Mouse (Mus musculus): Measurements from ENCODE around the gene Mpp5. TPM values are rescaled to one million over a fixed set of nuclear protein-coding genes. Genes with fewer than 3 reads are reported as not detected.

The Mpp5 gene
- total RNA-seq (2017) = 44.6 and 54.4 TPM in 2 replicates

GRCm38 (mm10) chr12:78748557-78749377, at the start of gene Mpp5:
Gene Mpp5, plus strand, starts transcription at chr12:78748907.
- peak; percentile 99 for ATAC-seq (ENCODE audit: extremely low read depth, insufficient number of reproducible peaks, low FRiP score, poor library complexity, severe bottlenecking)

- ATAC-seq (ENCODE audit: extremely low read depth, insufficient number of reproducible peaks, low FRiP score, poor library complexity, severe bottlenecking) = no peak
Observed at GRCm38 (mm10) chr12:78717783-78718182, 30.9 kb upstream of the Mpp5 start.

- no peak for ATAC-seq (ENCODE audit: extremely low read depth, insufficient number of reproducible peaks, low FRiP score, poor library complexity, severe bottlenecking)
Observed at GRCm38 (mm10) chr12:78727723-78728122, 21.0 kb upstream of the Mpp5 start.

GRCm38 (mm10) chr12:78739633-78740032, 9.1 kb upstream of the Mpp5 start:
- ATAC-seq (ENCODE audit: extremely low read depth, insufficient number of reproducible peaks, low FRiP score, poor library complexity, severe bottlenecking) = no peak

GRCm38 (mm10) chr12:78740289-78740688, 8.4 kb upstream of the Mpp5 start:
- ATAC-seq (ENCODE audit: extremely low read depth, insufficient number of reproducible peaks, low FRiP score, poor library complexity, severe bottlenecking) = no peak

GRCm38 (mm10) chr12:78746226-78746625, 2.5 kb upstream of the Mpp5 start:
- ATAC-seq (ENCODE audit: extremely low read depth, insufficient number of reproducible peaks, low FRiP score, poor library complexity, severe bottlenecking) = no peak

GRCm38 (mm10) chr12:78747406-78747805, 1.3 kb upstream of the Mpp5 start:
- no peak for ATAC-seq (ENCODE audit: extremely low read depth, insufficient number of reproducible peaks, low FRiP score, poor library complexity, severe bottlenecking)

GRCm38 (mm10) chr12:78748113-78748512, 594 bp upstream of the Mpp5 start:
- no peak for ATAC-seq (ENCODE audit: extremely low read depth, insufficient number of reproducible peaks, low FRiP score, poor library complexity, severe bottlenecking)

- ATAC-seq (ENCODE audit: extremely low read depth, insufficient number of reproducible peaks, low FRiP score, poor library complexity, severe bottlenecking) = no peak
Observed at GRCm38 (mm10) chr12:78749378-78749801, 683 bp downstream of the Mpp5 start.

GRCm38 (mm10) chr12:78761979-78762378, 13.3 kb downstream of the Mpp5 start:
- ATAC-seq (ENCODE audit: extremely low read depth, insufficient number of reproducible peaks, low FRiP score, poor library complexity, severe bottlenecking) = no peak

GRCm38 (mm10) chr12:78769031-78769713, 20.5 kb downstream of the Mpp5 start:
- no peak for ATAC-seq (ENCODE audit: extremely low read depth, insufficient number of reproducible peaks, low FRiP score, poor library complexity, severe bottlenecking)

- no peak for ATAC-seq (ENCODE audit: extremely low read depth, insufficient number of reproducible peaks, low FRiP score, poor library complexity, severe bottlenecking)
Observed at GRCm38 (mm10) chr12:78773211-78773610, 24.5 kb downstream of the Mpp5 start.

- no peak for ATAC-seq (ENCODE audit: extremely low read depth, insufficient number of reproducible peaks, low FRiP score, poor library complexity, severe bottlenecking)
Observed at GRCm38 (mm10) chr12:78777916-78778315, 29.2 kb downstream of the Mpp5 start.

GRCm38 (mm10) chr12:78778423-78779067, 29.8 kb downstream of the Mpp5 start:
- no peak for ATAC-seq (ENCODE audit: extremely low read depth, insufficient number of reproducible peaks, low FRiP score, poor library complexity, severe bottlenecking)

GRCm38 (mm10) chr12:78788266-78788873, 39.7 kb downstream of the Mpp5 start:
- no peak for ATAC-seq (ENCODE audit: extremely low read depth, insufficient number of reproducible peaks, low FRiP score, poor library complexity, severe bottlenecking)

- no peak for ATAC-seq (ENCODE audit: extremely low read depth, insufficient number of reproducible peaks, low FRiP score, poor library complexity, severe bottlenecking)
Observed at GRCm38 (mm10) chr12:78790791-78791190, 42.1 kb downstream of the Mpp5 start.

- no peak for ATAC-seq (ENCODE audit: extremely low read depth, insufficient number of reproducible peaks, low FRiP score, poor library complexity, severe bottlenecking)
Observed at GRCm38 (mm10) chr12:78794236-78794635, 45.5 kb downstream of the Mpp5 start.

- no peak for ATAC-seq (ENCODE audit: extremely low read depth, insufficient number of reproducible peaks, low FRiP score, poor library complexity, severe bottlenecking)
Observed at GRCm38 (mm10) chr12:78800036-78800435, 51.3 kb downstream of the Mpp5 start.

- ATAC-seq (ENCODE audit: extremely low read depth, insufficient number of reproducible peaks, low FRiP score, poor library complexity, severe bottlenecking) = no peak
Observed at GRCm38 (mm10) chr12:78801836-78802235, 53.1 kb downstream of the Mpp5 start.
